Mouse (Mus musculus): Measurements from ENCODE around the gene Gm10985.

DNA sequence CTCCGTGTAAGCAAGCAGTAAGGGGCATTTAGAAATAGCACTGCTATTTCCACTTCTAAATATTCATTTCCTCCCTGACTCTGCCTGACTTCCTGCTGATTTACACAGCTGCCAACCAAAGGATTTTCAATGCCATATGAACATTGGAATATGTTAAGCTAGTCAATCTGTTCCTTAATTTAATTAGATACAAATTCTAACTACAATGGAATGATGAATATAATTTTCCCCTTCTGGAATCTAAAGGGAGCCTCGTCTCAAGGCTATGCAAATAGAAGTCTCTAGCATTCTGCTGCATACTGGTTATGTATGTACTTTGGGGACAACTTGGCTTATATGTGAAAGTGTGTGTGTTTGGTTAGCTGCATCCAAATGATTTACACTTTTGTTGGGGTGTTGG is 45.2 kb upstream of the Gm10985 start:
- TF ChIP-seq POLR2A (IDR thresholded peaks at IDR 0.05; ENCODE audit: insufficient read length, low read depth) (no peak), SRF (IDR thresholded peaks at IDR 0.05; ENCODE audit: control insufficient read depth, insufficient read length, low read depth) (no peak)
